ENCODE assay signal across 9 mouse cellular contexts in genomic region chr4:41631390-41631789, GRCm38 (mm10). TPM values are rescaled to one million over a fixed set of nuclear protein-coding genes. Genes with fewer than 3 reads are reported as not detected.
DNase-seq lines count a peak whose midpoint lies in the region; ATAC-seq and TF ChIP-seq lines count a peak whose summit lies in the region.
"Had no signal": no experiment of that assay in that cellular context is flagged by ENCODE, and none has a peak within 500 bp of the region (broad histone marks: within the 10 kb centered on the region; RNA-seq: fewer than 3 reads in every experiment).

No protein-coding gene starts in this region.

- peak overlapping the region; percentile 20 for H3K27ac ChIP-seq in gastrocnemius, adult 2 months
- peak overlapping the region; percentile 47; the same call in 1 of the 2 replicates for H3K27ac ChIP-seq in kidney, embryonic 14.5 days (ENCODE audit: low read depth, low read length)

- DNase-seq in gastrocnemius, adult 2 months, result no peak
- no peak for DNase-seq in gastrocnemius, postnatal 14 days
- DNase-seq in cerebellum, adult 9-11 months, result peak; percentile 73
- peak; percentile 55 to 69 for DNase-seq in heart, adult 9 months (ENCODE audit: low spot score in 2 of 2)
- DNase-seq in lung, postnatal 25 days (ENCODE audit: low spot score), result peak; percentile 52
- peak; percentile 48 for DNase-seq in yolk sac, embryonic 10.5 days (ENCODE audit: low spot score)
- no peak for DNase-seq in spleen, postnatal 10 days (ENCODE audit: low spot score in 2 of 2)

- peaks cover 59% of the 10 kb centered on the region for H3K4me1 ChIP-seq in kidney, embryonic 14.5 days (ENCODE audit: control insufficient read depth, insufficient read depth, low read length)

- no peak for TF ChIP-seq CTCF in gastrocnemius, adult 2 months (IDR thresholded peaks at IDR 0.05)

- no peaks in the 10 kb centered on the region for H3K27me3 ChIP-seq in kidney, embryonic 14.5 days (ENCODE audit: control insufficient read depth, insufficient read depth, low read length)

- H3K9ac ChIP-seq in kidney, embryonic 14.5 days (ENCODE audit: low read depth, low read length), result peak overlapping the region; percentile 20; the same call in 1 of the 2 replicates

- intact Hi-C loops in gastrocnemius, adult 2 months (cut with DNase I), result no loop called here
- intact Hi-C loops in gastrocnemius, postnatal 14 days (cut with DNase I; ENCODE audit: low total_unique reads), result no loop called here

- WGBS in kidney, embryonic 14.5 days, result 4% methylated on average over 11 of the region's 11 CpGs

- no peaks in the 10 kb centered on the region for H3K9me3 ChIP-seq in kidney, embryonic 14.5 days (ENCODE audit: control insufficient read depth, low read length)

- no peaks in the 10 kb centered on the region for H3K36me3 ChIP-seq in kidney, embryonic 14.5 days (ENCODE audit: control insufficient read depth, insufficient read depth, low read length)

- H3K4me3 ChIP-seq in gastrocnemius, adult 2 months, result peak overlapping the region; percentile 11; the same call in 1 of the 2 replicates
- no peak overlapping the region for H3K4me3 ChIP-seq in kidney, embryonic 14.5 days (ENCODE audit: low read length)
- H3K4me3 ChIP-seq: erythroblast, embryonic 14.5 days had no signal

- peak overlapping the region; percentile 2; the same call in 1 of the 2 replicates for H3K4me2 ChIP-seq in kidney, embryonic 14.5 days (replicated peaks; ENCODE audit: low read depth, low read length)

- 0 out of 2 replicates have a peak, but pooled peaks have one; percentile 10 for ATAC-seq in kidney, embryonic 14.5 days (ENCODE audit: low FRiP score, low TSS enrichment)

RNA-seq across cellular contexts. Expression of gene Enho, which starts 8.7 kb away (rescaled TPM):
- total RNA-seq in gastrocnemius, adult 2 months (2021), result 10 to 100 TPM in 1 of 2 experiments, 1 to 10 TPM in 1; 9.1 to 11.9 TPM
- 1 to 10 TPM; 6.7 to 9.9 TPM for total RNA-seq in gastrocnemius, postnatal 14 days (2021)
- polyA plus RNA-seq in kidney, embryonic 14.5 days (2014; fragmentation: Nextera tagmentation; extraction: Ambion mirVana), result 23.2 and 23.5 TPM in 2 replicates

Comparison
In these comparisons a context has a peak if more than half of its experiments do, and no peak if none do; other contexts are left out.
1. DNase-seq: peak in cerebellum, adult 9-11 months (single experiment), heart, adult 9 months (2 of 2), lung, postnatal 25 days (single experiment) and yolk sac, embryonic 10.5 days (single experiment); none in gastrocnemius, adult 2 months (single experiment), gastrocnemius, postnatal 14 days (single experiment) and spleen, postnatal 10 days (0 of 2).